Mouse (Mus musculus) cerebellum, adult 2 months (tissue): ENCODE measurements at regions not wholly inside any gene's neighbourhood (a gene's known extent, or its start where the extent isn't known, plus 50 kb on each side); places are given as distances from the start of the nearest gene placed in this dataset.

Source experiments
- CTCF ChIP-seq: fragments of 200-500 bp; IDR thresholded peaks from 2 replicates; pipeline ENCODE4 v1.5.1; 2011; ENCODE audit warnings: low read depth, mild to moderate bottlenecking, control low read depth, low read length, moderate library complexity, borderline replicate concordance; ENCODE audit not compliant: insufficient read depth
- POLR2A ChIP-seq: fragments of 200-500 bp; IDR thresholded peaks from 2 replicates; pipeline ENCODE4 v1.6.1; 2011; ENCODE audit warnings: low read length, control low read depth, borderline replicate concordance; ENCODE audit not compliant: insufficient read depth

DNA sequence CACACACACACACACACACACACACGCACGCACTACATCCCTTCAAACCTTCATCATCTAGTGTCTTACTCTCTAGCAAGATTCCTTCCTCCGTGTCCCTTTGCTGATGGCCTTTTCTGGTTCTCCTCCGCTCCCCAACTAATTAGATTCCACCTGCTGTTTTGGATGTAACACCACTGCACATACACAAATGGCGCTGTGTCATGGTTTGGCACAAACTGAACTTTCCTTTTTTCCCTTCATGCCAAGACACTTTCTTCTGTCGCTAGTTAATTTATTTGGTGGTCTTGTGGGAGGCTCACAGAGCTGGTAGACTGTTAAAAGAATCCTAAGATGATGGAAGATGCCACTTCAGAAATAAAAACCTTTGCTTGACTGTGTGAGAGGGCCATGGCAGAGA lies 1161.8 kb upstream of the Gulo start:
- no peak for TF ChIP-seq POLR2A
- TF ChIP-seq CTCF, result no peak
